Mouse (Mus musculus) olfactory bulb, adult 2 months (tissue): ENCODE data around the gene Vcan.

Experiments used
- CTCF ChIP-seq: fragments of 200-500 bp; IDR thresholded peaks from 2 replicates; pipeline ENCODE4 v1.5.1; 2012; ENCODE audit warnings: low read depth, mild to moderate bottlenecking, low read length, moderate library complexity; ENCODE audit not compliant: insufficient read depth
- POLR2A ChIP-seq: fragments of 200-500 bp; IDR thresholded peaks from 2 replicates; pipeline ENCODE4 v1.6.1; 2012; ENCODE audit warnings: mild to moderate bottlenecking, low read depth, low read length, moderate library complexity; ENCODE audit not compliant: insufficient read depth

DNA sequence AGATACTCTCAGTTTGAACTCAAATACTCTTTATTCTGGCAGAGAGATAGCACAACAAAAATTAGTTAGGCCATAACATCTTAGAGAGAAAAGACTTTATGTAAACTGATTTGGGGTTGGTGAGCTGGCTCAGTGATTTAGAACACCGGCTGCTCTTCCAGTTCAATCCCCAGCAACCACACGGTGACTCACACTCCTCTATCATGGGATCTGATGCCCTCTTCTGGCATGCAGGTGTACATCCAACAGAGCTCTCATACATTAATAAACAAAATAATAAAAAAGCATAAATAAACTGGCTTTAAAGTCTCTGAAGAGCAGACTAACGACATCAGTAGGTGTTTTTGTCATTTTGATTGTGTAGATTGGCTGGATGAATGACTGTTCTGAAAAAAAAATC, 21.8 kb downstream of the Vcan start:
- TF ChIP-seq CTCF (no peak), POLR2A (no peak)
